Mouse (Mus musculus): Measurements from ENCODE around the gene Pparg.

The Pparg gene

DNA sequence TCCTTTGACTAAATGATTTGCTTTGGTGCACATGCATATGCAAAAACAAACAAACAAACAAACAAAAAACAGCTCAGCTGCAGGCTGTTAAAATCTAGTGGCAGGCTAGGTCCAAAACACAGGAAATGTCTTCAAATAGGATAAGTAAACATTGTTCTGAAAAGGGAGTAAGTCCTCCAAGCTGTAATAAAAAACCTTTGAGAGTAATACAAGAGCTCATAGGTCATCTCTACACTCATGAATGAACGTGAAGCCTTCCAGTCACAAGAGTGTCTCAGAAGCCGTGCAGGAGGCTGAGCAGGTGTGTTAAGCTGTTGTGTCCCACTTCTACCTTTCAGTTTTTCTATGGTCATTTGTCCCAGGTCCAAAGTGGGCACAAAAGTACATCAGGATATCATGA lies 102.6 kb downstream of the Pparg start:
- DNase-seq (ENCODE audit: low spot score in 2 of 2) = no peak

DNA sequence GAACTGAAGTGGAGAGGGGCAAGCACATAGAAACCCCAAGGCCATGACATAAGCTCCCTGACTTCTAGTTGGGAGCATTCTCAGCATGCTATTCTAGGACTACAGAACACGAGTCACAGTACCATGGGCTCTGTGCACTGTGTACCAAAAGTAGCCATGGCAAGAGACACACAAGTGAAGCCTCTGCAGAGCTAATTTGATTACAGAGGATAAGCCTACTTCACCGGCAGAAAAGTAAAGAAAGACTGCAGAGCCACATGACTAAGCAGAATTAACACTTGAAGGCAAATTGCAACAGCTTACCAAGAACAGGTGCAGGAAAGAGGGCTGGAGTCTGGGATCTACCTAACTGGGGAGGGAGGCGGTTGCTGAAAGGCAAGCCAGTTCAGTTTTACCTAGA lies 103.9 kb downstream of the Pparg start:
- DNase-seq (ENCODE audit: low spot score in 2 of 2) = no peak

DNA sequence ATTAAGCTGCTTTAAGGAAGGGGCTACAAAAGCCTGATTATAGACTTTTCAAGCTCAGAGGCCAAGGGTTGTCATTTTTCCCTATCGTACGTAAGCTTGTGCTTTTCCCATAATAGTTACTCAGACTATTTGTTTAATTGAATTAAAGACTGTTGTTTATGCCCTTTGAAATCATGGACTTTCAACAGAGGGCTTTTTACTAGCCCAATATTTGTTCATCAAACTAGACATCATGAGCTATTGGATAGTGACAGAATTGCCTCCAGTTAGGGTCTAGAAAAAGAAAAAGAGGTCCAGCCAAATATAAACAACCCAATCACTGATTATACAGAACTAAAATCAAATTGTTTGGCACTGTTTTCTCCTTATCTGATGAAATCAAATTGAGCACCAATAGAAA lies 104.7 kb downstream of the Pparg start:
- DNase-seq (ENCODE audit: low spot score in 2 of 2) = no peak

DNA sequence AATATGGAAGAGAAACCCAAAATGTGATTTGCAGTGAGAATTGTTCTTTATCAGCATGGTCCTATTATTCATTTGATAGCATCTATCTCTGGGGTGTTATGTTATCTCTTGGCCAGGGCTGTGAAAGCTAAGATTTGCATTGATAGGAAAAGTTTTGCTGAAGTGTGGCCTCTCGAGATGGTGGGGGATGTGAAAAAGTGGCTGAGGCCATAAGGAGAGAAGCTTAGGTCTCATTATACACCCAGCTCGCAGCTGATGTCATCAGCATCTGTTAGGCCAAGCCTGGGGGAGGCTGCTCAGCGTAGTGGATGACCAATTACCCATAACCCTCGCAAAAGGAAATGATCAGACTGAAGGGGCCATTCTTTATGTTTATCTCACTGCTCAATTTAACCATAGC lies 105.1 kb downstream of the Pparg start:
- DNase-seq (ENCODE audit: low spot score in 2 of 2) = no peak

DNA sequence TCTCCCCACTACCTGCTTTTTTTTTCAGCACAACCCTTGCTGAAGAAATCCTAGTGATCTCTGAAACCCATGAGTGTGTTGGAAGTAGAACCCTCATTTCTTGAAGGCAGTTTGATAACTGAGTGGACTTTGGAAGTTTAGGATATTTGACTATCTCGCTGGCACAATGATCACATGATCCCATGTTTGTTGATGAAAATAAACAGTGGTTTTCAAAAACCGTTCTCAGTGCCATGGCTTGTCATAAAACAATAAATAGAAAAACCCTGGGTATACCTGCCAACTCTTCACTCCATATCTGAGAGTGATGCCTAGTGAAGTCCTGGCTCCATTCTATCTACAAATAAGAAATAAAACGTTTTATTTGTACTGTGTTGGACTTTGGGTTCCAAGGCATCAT lies 105.8 kb downstream of the Pparg start:
- no peak for DNase-seq (ENCODE audit: low spot score in 2 of 2)

DNA sequence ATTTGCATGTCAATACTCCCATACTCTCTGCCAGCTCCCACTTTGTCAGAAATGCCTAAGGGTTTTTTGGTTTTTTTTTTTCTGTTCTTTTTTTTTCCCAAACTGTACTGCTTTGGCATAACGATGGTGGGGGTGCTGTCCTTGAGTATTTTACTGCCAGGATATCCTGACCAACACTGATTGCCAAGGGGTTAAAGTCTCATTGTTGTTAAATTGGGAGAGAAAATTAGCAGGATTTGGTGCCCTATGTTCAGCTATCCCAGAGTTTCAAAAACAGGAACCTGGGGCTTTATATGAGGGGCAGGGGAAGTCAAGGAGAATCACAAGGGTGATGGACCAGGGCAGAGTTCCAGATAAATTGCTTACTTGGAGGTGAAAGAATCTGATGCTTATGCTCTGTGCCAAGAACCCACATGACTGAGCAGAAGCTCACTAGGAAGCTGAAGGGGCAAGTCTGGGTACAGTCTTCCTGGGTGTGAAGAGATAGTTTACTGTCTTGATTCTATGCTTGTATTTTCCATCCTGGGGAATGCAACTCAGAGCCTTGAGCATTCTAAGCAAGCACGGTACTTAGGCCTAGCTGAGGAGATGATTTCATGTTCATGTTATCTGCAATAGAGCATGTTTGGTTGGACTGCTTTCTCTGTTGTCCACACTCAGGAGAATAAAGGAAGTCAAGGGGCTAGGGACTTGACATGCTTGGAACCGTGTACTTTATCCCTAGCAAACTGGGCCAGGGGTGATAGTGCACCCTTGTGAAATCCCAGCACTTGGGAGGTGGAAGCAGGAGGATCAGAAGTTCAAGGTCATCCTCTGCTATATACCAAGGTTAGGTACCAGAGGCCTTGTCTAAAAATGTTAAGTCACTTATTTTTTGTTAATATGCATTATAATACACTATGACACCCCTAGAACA lies 109.2 kb downstream of the Pparg start:
- peak in 1 of 2 experiments; percentile 22 for DNase-seq (ENCODE audit: low spot score in 2 of 2)

DNA sequence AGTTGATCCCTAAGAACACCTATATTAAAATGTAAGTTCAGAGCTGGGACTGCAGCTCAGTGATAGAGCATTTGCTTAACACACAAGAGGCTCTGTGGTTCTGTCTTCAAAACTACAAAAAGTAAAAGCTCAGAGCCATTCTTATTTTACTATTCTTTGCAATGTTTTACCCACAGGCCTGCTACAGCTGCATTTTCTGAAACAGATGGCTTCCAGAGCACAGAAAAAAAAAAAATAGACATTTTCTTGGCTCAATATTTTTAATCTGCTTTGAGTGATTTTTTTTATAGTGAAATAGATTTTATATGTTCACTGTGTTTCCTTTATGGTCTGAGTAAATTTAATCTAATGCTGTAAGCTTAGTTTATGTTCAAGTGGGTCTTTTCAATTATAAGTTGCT lies 111.2 kb downstream of the Pparg start:
- DNase-seq (ENCODE audit: low spot score in 2 of 2) = no peak

DNA sequence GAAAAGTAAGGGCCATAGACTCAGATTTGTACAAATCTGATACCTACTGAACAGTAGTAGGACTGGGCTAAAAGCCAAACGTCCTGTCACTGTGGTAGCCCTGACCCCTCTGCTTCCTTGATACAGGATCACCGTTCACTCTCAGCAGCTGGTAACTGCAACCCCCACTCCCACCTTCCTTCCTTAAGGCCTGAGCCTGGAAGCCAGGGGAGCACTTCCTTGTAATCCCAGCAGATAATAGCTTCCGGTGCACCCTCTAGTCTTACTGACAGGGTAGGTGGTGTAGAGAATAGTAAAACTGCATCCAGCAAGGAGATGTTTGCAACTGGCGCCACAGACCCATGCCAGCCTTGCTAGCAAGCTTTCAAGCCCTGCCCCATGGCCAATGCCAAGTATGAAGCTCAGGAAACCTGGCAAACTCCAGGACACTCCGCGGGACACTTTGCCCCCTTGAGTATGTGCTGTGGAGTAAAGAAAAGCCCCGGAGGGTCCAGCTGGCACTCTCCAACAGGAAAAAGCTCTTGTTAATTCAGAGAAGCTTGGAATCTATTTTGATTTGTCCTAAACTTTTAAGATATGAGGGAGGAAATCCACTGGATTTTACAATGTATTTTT lies 116.4 kb downstream of the Pparg start:
- DNase-seq (ENCODE audit: low spot score in 2 of 2) = no peak

DNA sequence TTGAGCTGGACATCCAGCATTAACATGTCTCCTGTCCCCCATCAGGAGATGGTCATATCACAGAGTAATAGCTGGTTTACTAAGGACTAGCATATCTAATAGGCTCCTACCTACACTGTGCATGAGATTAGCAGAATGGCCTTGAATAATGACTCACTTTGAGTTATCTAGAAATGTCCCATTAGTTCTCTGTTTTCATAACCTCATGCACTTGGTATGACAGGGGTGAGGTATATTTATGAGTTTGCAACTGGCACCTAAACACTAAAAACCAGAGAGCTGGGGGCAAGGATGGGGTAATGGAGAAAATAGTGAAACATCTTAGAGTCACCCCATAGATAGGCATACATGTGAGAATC lies 119.2 kb downstream of the Pparg start:
- no peak for DNase-seq (ENCODE audit: low spot score in 2 of 2)

DNA sequence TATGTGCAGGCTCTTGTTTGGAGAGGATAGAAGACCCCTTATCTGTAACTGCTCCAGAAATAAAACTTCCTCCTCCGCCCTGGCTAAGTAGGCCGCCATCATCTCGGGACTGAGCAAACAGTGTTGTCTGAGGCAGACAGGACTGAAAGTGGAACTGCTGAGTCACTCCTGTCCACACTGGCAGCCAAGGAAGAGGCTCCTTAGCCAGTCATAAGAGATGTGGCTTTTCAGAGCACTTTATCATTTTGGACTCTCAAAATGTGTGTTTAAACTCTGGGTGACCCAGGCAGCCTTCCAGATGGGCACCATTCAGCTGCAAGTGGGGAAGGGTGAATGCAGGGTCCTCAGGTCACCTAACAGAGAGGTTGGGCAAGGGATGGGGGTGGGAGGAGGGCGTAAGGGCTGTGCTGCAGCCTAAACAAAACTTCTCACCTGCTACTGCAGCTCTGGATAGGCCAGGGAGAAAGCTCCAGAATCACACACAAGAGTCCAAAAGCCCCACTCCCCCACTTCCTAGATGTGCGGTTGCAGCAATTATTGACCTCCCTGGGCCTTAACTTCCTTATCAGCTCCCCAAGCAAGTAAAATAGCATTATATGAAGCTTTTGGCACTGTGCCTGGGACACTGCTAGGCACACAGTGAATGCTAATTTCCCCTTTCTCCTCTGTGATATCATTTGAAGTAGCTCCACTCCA lies 119.7 kb downstream of the Pparg start:
- DNase-seq (ENCODE audit: low spot score in 2 of 2) = peak; percentile 74 to 77

DNA sequence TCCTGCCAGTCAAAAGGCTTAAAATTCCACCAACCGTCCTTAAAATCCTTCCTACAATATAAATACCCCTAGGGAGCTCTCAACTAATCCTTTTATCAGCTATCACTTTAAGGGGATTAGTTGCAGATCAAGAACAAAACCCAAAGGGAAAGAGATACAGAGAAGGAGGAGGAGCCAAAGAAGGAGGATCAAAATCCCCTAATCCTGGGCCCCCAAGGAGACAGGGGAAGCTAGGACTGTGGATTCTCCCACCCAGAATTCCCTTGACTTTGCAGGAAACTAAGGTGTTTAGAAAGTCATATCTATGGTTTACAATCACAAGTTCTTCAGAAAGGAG lies 120.2 kb downstream of the Pparg start:
- no peak for DNase-seq (ENCODE audit: low spot score in 2 of 2)

DNA sequence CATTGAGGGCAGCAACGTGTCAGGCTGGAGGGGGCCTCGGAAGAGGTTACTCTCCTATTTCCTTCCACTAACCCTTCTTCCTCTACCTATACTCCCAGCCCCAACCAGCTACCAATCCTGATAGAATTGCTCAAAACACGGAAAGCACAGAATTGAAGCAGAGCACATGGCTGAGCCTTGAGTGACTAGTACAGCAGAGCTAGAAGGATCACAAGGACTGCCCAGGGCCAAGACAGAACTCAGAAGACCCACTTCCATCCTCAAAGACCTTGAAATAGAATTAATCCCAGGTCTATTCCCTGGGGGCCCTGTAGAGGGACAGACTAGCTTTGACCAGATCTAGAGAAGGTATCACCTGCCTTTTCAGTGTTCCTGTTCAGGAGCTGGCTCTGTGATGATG lies 120.9 kb downstream of the Pparg start:
- DNase-seq (ENCODE audit: low spot score in 2 of 2) = no peak

DNA sequence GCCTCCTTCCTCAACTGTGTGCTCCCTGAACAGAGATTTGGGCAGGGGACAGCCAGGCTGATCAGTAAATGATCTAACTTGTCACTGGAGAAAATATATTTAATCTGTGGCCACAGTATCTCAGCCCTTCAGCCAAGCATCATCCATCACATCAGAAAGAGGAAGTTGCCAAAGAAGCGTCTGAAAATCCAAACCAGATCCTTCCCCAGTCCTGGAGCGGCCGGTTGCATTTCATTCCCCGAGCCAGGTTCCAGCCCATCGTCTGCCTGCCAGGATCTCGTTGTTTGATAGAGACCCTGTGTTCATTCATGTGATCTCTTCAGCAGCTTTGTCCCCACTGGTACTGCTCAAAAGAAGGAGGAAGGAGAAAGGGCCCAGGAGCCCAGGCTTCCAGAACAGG lies 124.9 kb downstream of the Pparg start:
- DNase-seq (ENCODE audit: low spot score in 2 of 2) = no peak

DNA sequence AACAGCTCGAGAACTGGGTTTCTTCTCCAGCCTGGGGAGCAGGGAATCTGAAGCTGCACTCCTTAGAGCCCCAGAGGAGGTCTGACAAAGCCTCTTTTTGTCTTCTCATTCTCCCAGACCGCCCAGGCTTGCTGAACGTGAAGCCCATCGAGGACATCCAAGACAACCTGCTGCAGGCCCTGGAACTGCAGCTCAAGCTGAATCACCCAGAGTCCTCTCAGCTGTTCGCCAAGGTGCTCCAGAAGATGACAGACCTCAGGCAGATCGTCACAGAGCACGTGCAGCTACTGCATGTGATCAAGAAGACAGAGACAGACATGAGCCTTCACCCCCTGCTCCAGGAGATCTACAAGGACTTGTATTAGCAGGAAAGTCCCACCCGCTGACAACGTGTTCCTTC lies 129.1 kb downstream of the Pparg start:
- no peak for DNase-seq (ENCODE audit: low spot score in 2 of 2)

DNA sequence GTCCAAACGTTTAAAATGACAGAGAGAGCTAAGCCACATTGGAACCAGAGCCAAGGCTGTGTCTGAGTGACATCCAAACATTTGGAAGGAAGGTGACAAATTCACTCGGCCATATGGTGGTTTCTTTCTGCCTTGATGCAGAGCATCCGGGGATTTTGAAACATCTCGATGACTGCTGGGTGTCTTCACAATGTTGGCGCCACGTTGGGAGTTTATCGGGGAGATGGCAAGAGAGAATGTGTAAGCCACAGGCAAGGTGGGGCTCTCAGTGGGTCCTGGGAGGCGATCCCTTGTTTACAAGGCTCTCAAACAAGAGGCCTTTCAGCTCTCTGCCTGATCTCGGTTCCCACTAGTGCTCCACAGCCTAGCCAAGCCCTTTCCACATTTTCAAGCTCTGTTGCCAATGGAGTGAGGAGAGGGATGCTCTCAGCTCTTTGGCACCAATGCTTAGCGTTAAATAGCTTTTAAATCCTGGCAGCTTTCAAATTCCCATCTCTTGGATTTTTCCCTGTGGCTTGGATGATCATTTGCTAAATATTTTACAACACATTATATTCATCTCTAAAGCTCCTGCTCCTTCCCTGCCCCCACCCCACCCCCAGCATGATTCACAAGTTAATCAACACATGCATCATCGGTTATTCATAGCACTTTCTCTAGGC lies 132.3 kb downstream of the Pparg start:
- peak in 1 of 2 experiments; percentile 43 for DNase-seq (ENCODE audit: low spot score in 2 of 2)

DNA sequence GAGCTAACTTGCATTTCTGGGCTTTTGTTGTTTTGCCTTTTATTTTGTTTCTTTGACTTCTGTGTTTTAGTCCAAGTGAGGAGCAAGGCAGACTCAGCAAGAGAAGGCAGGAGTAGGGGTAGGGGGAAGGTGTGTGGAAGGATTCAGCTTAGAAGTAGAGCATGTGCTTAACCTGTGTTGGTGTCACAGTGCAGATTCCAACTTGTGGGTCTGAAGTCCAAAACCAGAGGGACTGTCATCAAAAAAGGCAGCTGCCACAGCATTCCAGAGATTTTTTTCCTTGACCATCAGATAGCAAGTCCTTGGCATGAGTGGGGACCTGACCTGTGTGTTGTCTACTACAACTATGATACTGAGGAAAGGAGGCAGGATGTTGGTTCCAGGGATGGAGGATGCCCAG lies 133.1 kb downstream of the Pparg start:
- no peak for DNase-seq (ENCODE audit: low spot score in 2 of 2)

DNA sequence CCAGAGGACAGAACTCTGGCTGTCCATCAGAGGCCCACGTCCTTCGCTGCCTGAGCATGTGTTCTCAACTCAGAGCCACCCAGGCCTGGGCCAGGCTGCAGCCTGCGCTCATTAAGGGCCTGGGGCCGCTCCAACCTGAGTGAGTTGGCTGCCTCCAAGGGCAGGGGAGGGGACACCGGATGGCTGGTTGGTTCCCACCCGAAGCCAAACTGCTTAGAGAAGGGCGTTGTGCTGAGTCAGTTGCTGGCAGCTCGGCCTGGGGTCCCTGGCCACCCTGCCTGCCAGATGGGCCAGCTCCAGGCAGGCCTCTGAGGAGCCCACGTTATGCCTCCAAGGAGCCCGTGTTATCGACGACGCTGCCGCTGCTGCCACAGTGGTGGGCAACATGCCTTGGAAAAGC lies 138.8 kb downstream of the Pparg start:
- peak; percentile 82 for DNase-seq (ENCODE audit: low spot score in 2 of 2)

DNA sequence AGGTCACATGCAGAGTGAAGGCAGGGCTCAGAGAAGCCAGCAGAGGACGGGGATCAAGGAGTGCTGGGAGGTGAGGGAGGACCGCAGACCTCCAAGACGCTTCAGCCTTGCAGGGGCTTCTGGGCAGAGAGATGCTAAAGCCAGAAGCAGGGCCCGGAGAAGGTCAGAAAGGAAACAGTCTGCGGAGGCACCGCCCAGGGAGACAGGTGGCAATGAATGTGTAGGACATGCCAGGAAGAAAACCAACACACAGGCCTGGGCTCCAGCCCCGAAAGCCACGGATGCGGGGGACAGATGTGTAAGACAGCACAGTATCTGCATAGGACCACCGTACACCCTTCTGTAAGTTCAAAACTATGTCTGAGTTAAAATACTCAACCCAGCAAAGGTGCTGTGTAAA lies 139.5 kb downstream of the Pparg start:
- DNase-seq (ENCODE audit: low spot score in 2 of 2) = no peak

DNA sequence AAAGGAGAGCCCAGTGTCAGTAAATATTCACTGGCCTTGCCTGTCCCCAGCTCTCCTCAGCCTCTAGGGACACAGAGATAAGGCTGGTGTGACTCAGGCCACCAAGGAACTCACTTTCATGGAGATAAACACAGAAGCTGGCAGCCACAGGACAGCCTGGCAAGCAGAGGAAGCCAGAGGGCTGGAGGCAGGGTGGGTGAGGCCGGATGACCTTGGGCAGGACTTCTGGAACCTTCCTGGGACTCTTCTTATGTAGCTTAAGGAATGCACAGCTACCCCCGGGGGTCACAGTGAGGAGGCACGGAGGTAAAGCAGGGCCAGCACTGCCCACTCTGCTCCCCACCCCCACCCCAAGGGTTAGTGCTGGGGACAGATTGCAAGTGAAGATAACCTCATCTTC lies 140.4 kb downstream of the Pparg start:
- peak; percentile 65 to 71 for DNase-seq (ENCODE audit: low spot score in 2 of 2)

DNA sequence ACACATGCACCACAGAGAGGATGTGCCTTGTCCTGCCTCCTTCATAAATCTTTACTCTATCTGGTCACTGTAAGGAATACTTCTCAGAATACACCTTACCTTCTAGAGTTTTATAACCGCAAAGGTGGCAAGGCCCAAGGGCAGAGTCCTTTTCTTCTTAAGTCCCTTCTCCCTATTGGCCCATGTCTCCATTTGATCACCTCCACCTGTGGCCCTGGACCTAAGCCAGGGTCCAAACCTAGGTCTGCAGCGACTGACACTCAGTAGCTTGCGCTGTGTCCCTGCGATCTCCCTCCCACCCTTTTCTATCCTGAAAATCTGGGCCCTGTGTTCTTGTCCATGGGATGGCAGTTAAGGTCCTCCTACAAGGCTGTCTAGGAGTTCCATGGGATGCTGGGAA lies 142.3 kb downstream of the Pparg start:
- DNase-seq (ENCODE audit: low spot score in 2 of 2) = no peak

DNA sequence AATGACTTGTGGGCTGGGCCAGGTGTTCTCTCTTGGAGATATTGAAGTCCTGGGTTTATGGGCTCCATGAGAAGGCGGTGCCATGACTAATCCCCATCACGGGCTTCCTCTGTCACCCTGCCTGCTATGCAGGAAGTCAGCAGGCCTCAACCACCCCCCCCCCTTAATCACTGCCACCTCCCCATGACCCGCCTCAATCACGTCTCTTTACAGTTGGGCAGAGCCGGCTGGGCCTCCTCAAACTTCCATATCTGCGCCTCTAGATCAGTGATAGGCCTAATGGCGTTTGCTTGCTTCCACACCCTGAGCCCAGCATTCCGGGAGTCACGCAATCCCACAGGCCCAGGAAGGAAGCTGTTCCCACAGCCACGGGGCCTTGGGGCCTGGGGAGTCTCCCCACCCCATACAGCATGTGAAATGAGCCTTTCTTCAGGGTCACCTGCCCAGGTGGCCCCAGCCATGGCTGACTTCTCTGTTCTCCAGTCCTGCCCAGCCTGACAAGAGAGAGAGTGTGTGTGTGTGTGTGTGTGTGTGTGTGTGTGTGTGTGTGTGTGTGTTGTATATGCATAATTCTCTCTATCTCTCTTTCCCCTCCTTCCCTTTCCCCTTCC lies 142.9 kb downstream of the Pparg start:
- DNase-seq (ENCODE audit: low spot score in 2 of 2) = no peak

DNA sequence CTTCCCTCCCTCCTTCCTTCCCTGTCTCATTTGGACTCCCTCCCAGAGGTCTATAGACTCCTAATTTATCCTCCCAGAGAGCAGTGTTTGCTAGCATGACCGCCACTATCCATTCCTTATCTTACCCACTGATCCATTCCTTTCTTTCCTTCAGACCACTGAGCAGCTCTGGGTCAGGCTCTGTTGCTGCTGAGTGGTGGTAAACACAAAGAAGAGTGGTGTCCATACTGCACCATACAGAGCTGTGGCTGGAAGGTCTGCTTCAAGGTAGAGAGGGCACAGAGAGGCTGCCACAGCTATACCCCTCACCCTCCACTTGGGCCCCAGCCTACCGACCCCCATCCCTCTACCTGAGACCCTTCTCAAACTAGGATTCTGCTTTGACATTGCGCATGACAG lies 143.4 kb downstream of the Pparg start:
- DNase-seq (ENCODE audit: low spot score in 2 of 2) = no peak

All from heart, adult 9 months (tissue).